Mouse (Mus musculus): ENCODE results near the gene Gpr161.

GRCm38 (mm10) chr1:165308180-165308579 lies 12.6 kb downstream of the Gpr161 start:
- TF ChIP-seq EP300 (optimal IDR thresholded peaks at IDR 0.05) (no peak), CTCF (IDR thresholded peaks at IDR 0.05; ENCODE audit: low read depth) (no peak)
